ENCODE assay signal across 10 mouse cellular contexts in the genomic region with DNA sequence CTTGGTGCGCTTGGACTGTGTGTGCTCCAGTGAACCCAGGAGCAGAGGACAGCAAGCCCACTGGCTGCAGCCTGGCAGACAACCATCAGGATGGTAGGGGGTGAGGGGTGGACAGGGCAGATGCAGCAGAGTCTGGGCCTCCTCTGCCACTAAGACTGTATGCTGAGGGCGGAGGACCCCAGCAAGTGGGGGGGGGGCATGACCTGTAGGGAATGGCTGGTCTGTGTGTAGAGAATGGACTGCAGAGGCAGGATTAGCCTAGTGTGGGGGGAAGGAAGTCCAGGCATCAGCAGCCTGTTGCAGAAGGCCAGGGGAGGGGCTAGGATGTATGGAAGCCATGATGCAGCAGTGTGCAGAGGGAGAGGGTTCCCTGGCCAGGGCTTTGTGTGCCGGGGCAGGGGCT. TPM values are rescaled to one million over a fixed set of nuclear protein-coding genes. Genes with fewer than 3 reads are reported as not detected.
A peak's percentile ranks its signal among the peaks of the same experiment; 100 is the strongest.
DNase-seq lines count a peak whose midpoint lies in the region; ATAC-seq lines count a peak whose summit lies in the region.
"Not testable (repeated sequence)": the region's sequence is repeated elsewhere in the genome, so short reads cannot be mapped to it uniquely, and the experiment has no call there.
"Had no signal": no experiment of that assay in that cellular context is flagged by ENCODE, and none has a peak within 500 bp of the region (broad histone marks: within the 10 kb centered on the region; RNA-seq: fewer than 3 reads in every experiment).

No protein-coding gene starts in this region.

- DNase-seq in embryonic facial prominence, embryonic 11.5 days (ENCODE audit: low spot score) = not testable (repeated sequence)
- DNase-seq in limb, embryonic 11.5 days (ENCODE audit: low spot score) = peak; percentile 33
- DNase-seq in neural tube, embryonic 11.5 days (ENCODE audit: low spot score) = peak; percentile 15
- DNase-seq in yolk sac, embryonic 10.5 days (ENCODE audit: low spot score) = peak; percentile 21

- 40% methylated on average over 2 of the region's 3 CpGs for WGBS in embryonic facial prominence, embryonic 11.5 days
- 39% methylated on average over 2 of the region's 3 CpGs for WGBS in hindbrain, embryonic 15.5 days
- 27% methylated on average over 2 of the region's 3 CpGs for WGBS in limb, embryonic 11.5 days
- 75% methylated on average over 1 of the region's 3 CpGs for WGBS in lung, embryonic 16.5 days
- 52% methylated on average over 2 of the region's 3 CpGs for WGBS in neural tube, embryonic 11.5 days

- H3K36me3 ChIP-seq in embryonic facial prominence, embryonic 11.5 days (replicated peaks; ENCODE audit: control insufficient read depth, insufficient read depth, low read depth, low read length); hindbrain, embryonic 15.5 days; limb, embryonic 11.5 days (ENCODE audit: control insufficient read depth, insufficient read depth, low read length); lung, embryonic 16.5 days (ENCODE audit: control insufficient read depth, insufficient read depth, low read length); neural tube, embryonic 11.5 days (ENCODE audit: control insufficient read depth, insufficient read depth, low read length): not testable (repeated sequence)

- not testable (repeated sequence) for H3K4me1 ChIP-seq in embryonic facial prominence, embryonic 11.5 days (ENCODE audit: control insufficient read depth, insufficient read depth, low read length); hindbrain, embryonic 15.5 days (replicated peaks); limb, embryonic 11.5 days (ENCODE audit: control insufficient read depth, insufficient read depth, low read length); lung, embryonic 16.5 days (replicated peaks; ENCODE audit: control insufficient read depth, insufficient read depth, low read length); neural tube, embryonic 11.5 days (ENCODE audit: control insufficient read depth, insufficient read depth, low read length)

- not testable (repeated sequence) for H3K27me3 ChIP-seq in embryonic facial prominence, embryonic 11.5 days (ENCODE audit: control insufficient read depth, insufficient read depth, low read length); hindbrain, embryonic 15.5 days; limb, embryonic 11.5 days (ENCODE audit: control insufficient read depth, insufficient read depth, low read length); lung, embryonic 16.5 days (ENCODE audit: control insufficient read depth, insufficient read depth, low read depth, low read length); neural tube, embryonic 11.5 days (ENCODE audit: control insufficient read depth, insufficient read depth, low read length)

- H3K4me2 ChIP-seq in embryonic facial prominence, embryonic 11.5 days (ENCODE audit: low read depth, low read length); limb, embryonic 11.5 days (ENCODE audit: low read depth, severe bottlenecking); lung, embryonic 16.5 days (ENCODE audit: low read depth, low read length); neural tube, embryonic 11.5 days (ENCODE audit: low read depth): not testable (repeated sequence)
- H3K4me2 ChIP-seq in hindbrain, embryonic 15.5 days = peak overlapping the region; percentile 38

- H3K27ac ChIP-seq in embryonic facial prominence, embryonic 11.5 days (replicated peaks; ENCODE audit: low read depth, low read length); limb, embryonic 11.5 days (replicated peaks; ENCODE audit: low read depth, low read length); lung, embryonic 16.5 days (ENCODE audit: low read length); neural tube, embryonic 11.5 days (ENCODE audit: low read depth, low read length): not testable (repeated sequence)
- H3K27ac ChIP-seq in hindbrain, embryonic 15.5 days (replicated peaks) = peak overlapping the region; percentile 55

- H3K9me3 ChIP-seq in embryonic facial prominence, embryonic 11.5 days (replicated peaks; ENCODE audit: control insufficient read depth, low read length); hindbrain, embryonic 15.5 days; limb, embryonic 11.5 days (ENCODE audit: control insufficient read depth, low read length); lung, embryonic 16.5 days (ENCODE audit: control insufficient read depth, low read length); neural tube, embryonic 11.5 days (ENCODE audit: control insufficient read depth, low read length): not testable (repeated sequence)

- not testable (repeated sequence) for H3K9ac ChIP-seq in embryonic facial prominence, embryonic 11.5 days (replicated peaks; ENCODE audit: low read length); hindbrain, embryonic 15.5 days; limb, embryonic 11.5 days (ENCODE audit: low read length); lung, embryonic 16.5 days (ENCODE audit: low read length); neural tube, embryonic 11.5 days (ENCODE audit: low read length)

- peak; percentile 85 for ATAC-seq in cerebellum, adult (ENCODE audit: insufficient number of reproducible peaks, low FRiP score, low TSS enrichment)
- ATAC-seq in embryonic facial prominence, embryonic 11.5 days (replicated peaks; ENCODE audit: insufficient number of reproducible peaks, low FRiP score, low TSS enrichment, low read depth) = peak; percentile 96
- ATAC-seq in granulocyte monocyte progenitor cell, adult 5-6 weeks (replicated peaks; ENCODE audit: poor library complexity, severe bottlenecking) = peak; percentile 73
- ATAC-seq in hindbrain, embryonic 15.5 days (ENCODE audit: low FRiP score, low read depth) = peak; percentile 94
- peak; percentile 97 for ATAC-seq in limb, embryonic 11.5 days (ENCODE audit: insufficient number of reproducible peaks, low FRiP score, low TSS enrichment, low read depth)
- peak; percentile 89 for ATAC-seq in lung, embryonic 16.5 days (ENCODE audit: low read depth)
- peak; percentile 91 for ATAC-seq in neural tube, embryonic 11.5 days (ENCODE audit: insufficient read depth, low FRiP score, low TSS enrichment)

- not testable (repeated sequence) for H3K4me3 ChIP-seq in embryonic facial prominence, embryonic 11.5 days (ENCODE audit: low read depth, low read length); limb, embryonic 11.5 days (ENCODE audit: low read depth, low read length); lung, embryonic 16.5 days (ENCODE audit: low read length); neural tube, embryonic 11.5 days (ENCODE audit: low read depth, low read length)
- H3K4me3 ChIP-seq in hindbrain, embryonic 15.5 days = 0 out of 2 replicates have a peak overlapping the region, but pooled peaks have one; percentile 8

RNA-seq across cellular contexts. Expression of gene Arxes2, which starts 0.4 kb away (rescaled TPM):
- 126 and 134 TPM in 2 replicates for polyA plus RNA-seq in embryonic facial prominence, embryonic 11.5 days (2014; fragmentation: Nextera tagmentation; extraction: Ambion mirVana)
- total RNA-seq in granulocyte monocyte progenitor cell, adult 5-6 weeks (2014; fragmentation: Nextera tagmentation) = 3.1 and 4.7 TPM in 2 replicates
- total RNA-seq in granulocyte monocyte progenitor cell, adult 5-6 weeks (2017) = 0.41 TPM in 1 of 2 replicates, not detected in the other
- 248 and 258 TPM in 2 replicates for polyA plus RNA-seq in hindbrain, embryonic 15.5 days (2015; fragmentation: Nextera tagmentation; extraction: Ambion mirVana)
- polyA plus RNA-seq in limb, embryonic 11.5 days (2014; fragmentation: Nextera tagmentation; extraction: Ambion mirVana) = 101 and 102 TPM in 2 replicates
- polyA plus RNA-seq in lung, embryonic 16.5 days (2015; fragmentation: Nextera tagmentation; extraction: Ambion mirVana) = 44.3 and 48.4 TPM in 2 replicates
- 109 and 123 TPM in 2 replicates for polyA plus RNA-seq in neural tube, embryonic 11.5 days (2014; fragmentation: Nextera tagmentation; extraction: Ambion mirVana)
- total RNA-seq: neutrophil, adult 5-6 weeks had no signal

RNA-seq across cellular contexts. Expression of gene Arxes1, which starts 40.0 kb away (rescaled TPM):
- 49.4 and 50.8 TPM in 2 replicates for polyA plus RNA-seq in embryonic facial prominence, embryonic 11.5 days (2014; fragmentation: Nextera tagmentation; extraction: Ambion mirVana)
- total RNA-seq in granulocyte monocyte progenitor cell, adult 5-6 weeks (2014; fragmentation: Nextera tagmentation) = not detected in 2 replicates
- total RNA-seq in granulocyte monocyte progenitor cell, adult 5-6 weeks (2017) = not detected in 2 replicates
- 138 and 141 TPM in 2 replicates for polyA plus RNA-seq in hindbrain, embryonic 15.5 days (2015; fragmentation: Nextera tagmentation; extraction: Ambion mirVana)
- polyA plus RNA-seq in limb, embryonic 11.5 days (2014; fragmentation: Nextera tagmentation; extraction: Ambion mirVana) = 47.7 and 52.3 TPM in 2 replicates
- 13.2 and 17.7 TPM in 2 replicates for polyA plus RNA-seq in lung, embryonic 16.5 days (2015; fragmentation: Nextera tagmentation; extraction: Ambion mirVana)
- polyA plus RNA-seq in neural tube, embryonic 11.5 days (2014; fragmentation: Nextera tagmentation; extraction: Ambion mirVana) = 42.7 and 44.7 TPM in 2 replicates
- total RNA-seq: CH12.LX; neutrophil, adult 5-6 weeks had no signal
